Mouse (Mus musculus): Measurements from ENCODE around the gene Cd63. TPM values are rescaled to one million over a fixed set of nuclear protein-coding genes. Genes with fewer than 3 reads are reported as not detected.

Gene Cd63
- total and polyA plus RNA-seq, 3 experiments, result 44.2 to 433 (median 279) TPM

- no peak for DNase-seq
Measured at GRCm38 (mm10) chr10:128904812-128905211, 4.0 kb downstream of the Cd63 start.

- DNase-seq, result no peak
Measured at GRCm38 (mm10) chr10:128908778-128909448, 8.1 kb downstream of the Cd63 start.

GRCm38 (mm10) chr10:128909567-128910028 lies 8.8 kb downstream of the Cd63 start:
- DNase-seq, result peak; percentile 94

- peak; percentile 70 for DNase-seq
Measured at GRCm38 (mm10) chr10:128910066-128910841, 9.5 kb downstream of the Cd63 start.

- no peak for DNase-seq
Measured at GRCm38 (mm10) chr10:128911430-128911829, 10.6 kb downstream of the Cd63 start.

- DNase-seq, result no peak
Measured at GRCm38 (mm10) chr10:128912268-128912667, 11.5 kb downstream of the Cd63 start.

GRCm38 (mm10) chr10:128912791-128913190 lies 12.0 kb downstream of the Cd63 start:
- no peak for DNase-seq

- peak; percentile 87 for DNase-seq
Measured at GRCm38 (mm10) chr10:128913219-128913618, 12.4 kb downstream of the Cd63 start.

- peak; percentile 19 for DNase-seq
Measured at GRCm38 (mm10) chr10:128913696-128914095, 12.9 kb downstream of the Cd63 start.

- no peak for DNase-seq
Measured at GRCm38 (mm10) chr10:128915550-128915949, 14.8 kb downstream of the Cd63 start.

- no peak for DNase-seq
Measured at GRCm38 (mm10) chr10:128916665-128917064, 15.9 kb downstream of the Cd63 start.

- DNase-seq, result no peak
Measured at GRCm38 (mm10) chr10:128917400-128917799, 16.6 kb downstream of the Cd63 start.

- DNase-seq, result peak; percentile 36
Measured at GRCm38 (mm10) chr10:128918246-128918645, 17.5 kb downstream of the Cd63 start.

GRCm38 (mm10) chr10:128919203-128919631 lies 18.4 kb downstream of the Cd63 start:
- DNase-seq, result peak; percentile 46

GRCm38 (mm10) chr10:128919966-128920365 lies 19.2 kb downstream of the Cd63 start:
- DNase-seq, result no peak

- peak; percentile 53 for DNase-seq
Measured at GRCm38 (mm10) chr10:128920736-128921161, 20.0 kb downstream of the Cd63 start.

GRCm38 (mm10) chr10:128921251-128921650 lies 20.5 kb downstream of the Cd63 start:
- no peak for DNase-seq

- DNase-seq, result peak; percentile 77
Measured at GRCm38 (mm10) chr10:128921883-128922821, 21.4 kb downstream of the Cd63 start.

- no peak for DNase-seq
Measured at GRCm38 (mm10) chr10:128922822-128923012, 21.9 kb downstream of the Cd63 start, which contains the start of gene Rdh5. Gene Rdh5 (minus strand): TSS chr10:128922888.

- peak; percentile 99 for DNase-seq
Measured at GRCm38 (mm10) chr10:128923013-128923691, 22.4 kb downstream of the Cd63 start.

GRCm38 (mm10) chr10:128923935-128924334 lies 23.1 kb downstream of the Cd63 start, which contains the start of gene Bloc1s1:
Gene Bloc1s1 (minus strand): TSS chr10:128924035.
- no peak for DNase-seq

- DNase-seq, result no peak
Measured at GRCm38 (mm10) chr10:128928356-128928755, 27.6 kb downstream of the Cd63 start.
